Mouse (Mus musculus) forebrain, postnatal 0 days (tissue): ENCODE measurements around the gene Dgkd. TPM values are rescaled to one million over a fixed set of nuclear protein-coding genes. Genes with fewer than 3 reads are reported as not detected.
"Not testable (repeated sequence)": the region's sequence is repeated elsewhere in the genome, so short reads cannot be mapped to it uniquely, and the experiment has no call there.

Source experiments
- ATAC-seq: fragments of 200-750 bp; cut with Nextera tagmentation; 2 replicates; pipeline ENCODE4 v1.8.0; 2017; ENCODE audit warnings: mild to moderate bottlenecking, moderate library complexity
- DNase-seq: peaks from one replicate; pipeline ENCODE4 v3.0.0-alpha.2; 2015
- H3K27ac ChIP-seq: fragments of 300-500 bp; sonication (generic); 2 replicates; pipeline ENCODE4 v1.5.1; 2014; ENCODE audit warnings: low read depth, mild to moderate bottlenecking, antibody characterized with exemption, low read length, moderate library complexity, mixed read lengths
- H3K27me3 ChIP-seq: fragments of 300-500 bp; sonication (generic); 2 replicates; pipeline ENCODE4 v1.6.1; 2014; ENCODE audit warnings: mild to moderate bottlenecking, low read length, mixed read lengths; ENCODE audit not compliant: insufficient read depth
- H3K36me3 ChIP-seq: fragments of 300-500 bp; sonication (generic); 2 replicates; pipeline ENCODE4 v1.6.1; 2014; ENCODE audit warnings: mild to moderate bottlenecking, moderate library complexity; ENCODE audit not compliant: insufficient read depth
- H3K4me1 ChIP-seq: fragments of 300-500 bp; sonication (generic); 2 replicates; pipeline ENCODE4 v1.6.1; 2014; ENCODE audit warnings: antibody characterized with exemption; ENCODE audit not compliant: insufficient read depth
- H3K4me2 ChIP-seq: fragments of 300-500 bp; sonication (generic); 2 replicates; pipeline ENCODE4 v1.6.1; 2014; ENCODE audit warnings: low read depth, mild to moderate bottlenecking, moderate library complexity
- H3K4me3 ChIP-seq: fragments of 300-500 bp; sonication (generic); 2 replicates; pipeline ENCODE4 v1.5.1; 2014; ENCODE audit warnings: low read depth, low read length, mixed read lengths
- H3K9ac ChIP-seq: fragments of 300-500 bp; sonication (generic); 2 replicates; pipeline ENCODE4 v1.6.1; 2014; ENCODE audit warnings: mild to moderate bottlenecking
- H3K9me3 ChIP-seq: fragments of 300-500 bp; sonication (generic); 2 replicates; pipeline ENCODE4 v1.6.1; 2016; ENCODE audit warnings: low read length
- CTCF ChIP-seq: sonication (generic); IDR thresholded peaks from 2 replicates; pipeline ENCODE4 v1.5.1; 2016; ENCODE audit warnings: antibody characterized with exemption, control low read depth, low read depth
- WGBS: fragments of 180-500 bp; shearing (Covaris S2); extraction: QIAGEN DNeasy Blood & Tissue Kit; methylation state at CpG from one replicate; pipeline ENCODE4 v1.1.7; 2014; 5-methylcytosine and 5-hydroxymethylcytosine counted together
- polyA plus RNA-seq: library from polyadenylated mRNA; unstranded; fragments of >200 nt; fragmentation: Nextera tagmentation; extraction: Ambion mirVana; gene quantifications from 2 replicates; pipeline ENCODE4 v1.2.1, GENCODE M21; 2015
- total RNA-seq: library from RNA; depleted of rRNA; stranded (reverse); fragments of >200 nt; gene quantifications from 2 replicates; pipeline ENCODE4 v1.2.3, GENCODE M21; 2014

The Dgkd gene
- total and polyA plus RNA-seq, 2 experiments from 2014 or later: 37.1 to 80.4 TPM

DNA sequence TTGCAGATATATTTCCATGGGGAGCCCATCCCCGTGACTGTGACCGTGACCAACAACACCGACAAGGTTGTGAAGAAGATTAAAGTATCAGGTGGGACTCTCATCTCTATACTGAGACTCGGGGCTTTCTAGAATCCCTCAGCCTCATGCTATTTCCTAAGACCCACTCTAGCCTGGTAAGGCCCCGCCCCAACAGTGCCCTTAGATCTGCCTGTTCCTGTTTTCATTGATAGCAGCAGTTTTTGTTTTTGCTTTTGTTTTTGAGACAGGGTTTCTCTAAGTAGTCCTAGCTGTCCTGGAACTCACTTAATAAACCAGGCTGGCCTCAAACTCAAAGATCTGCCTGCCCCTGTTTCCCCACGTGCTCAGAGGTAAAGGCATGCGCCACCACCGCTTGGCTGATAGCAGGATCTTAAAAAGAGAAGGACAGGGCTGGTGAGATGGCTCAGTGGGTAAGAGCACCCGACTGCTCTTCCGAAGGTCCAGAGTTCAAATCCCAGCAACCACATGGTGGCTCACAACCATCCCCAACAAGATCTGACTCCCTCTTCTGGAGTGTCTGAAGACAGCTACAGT lies 28.6 kb upstream of the Dgkd start:
- TF ChIP-seq CTCF: no peak
- H3K36me3 ChIP-seq: no peaks in the 10 kb centered on the region
- WGBS: 91% methylated on average over 10 of the region's 10 CpGs

DNA sequence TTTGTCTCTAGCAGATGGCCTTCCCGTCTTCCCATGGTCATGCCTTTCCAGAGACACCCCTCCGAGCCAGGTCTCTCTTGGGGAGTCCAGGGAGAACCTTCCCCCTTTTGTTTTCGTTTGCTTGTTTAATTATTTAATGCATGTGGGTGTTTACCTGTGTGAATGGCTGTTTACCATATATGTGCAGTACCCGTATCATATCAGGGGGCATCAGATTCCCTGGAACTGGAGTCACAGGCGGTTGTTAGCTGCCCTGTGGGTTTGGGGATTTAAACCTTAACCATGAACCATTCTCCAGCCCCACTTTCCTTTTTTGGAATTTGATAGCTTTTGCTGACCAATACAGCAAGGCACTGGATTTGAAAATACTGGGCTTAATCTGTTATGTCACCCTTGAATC lies 27.8 kb upstream of the Dgkd start:
- H3K27ac ChIP-seq: no peak overlapping the region
- no peaks in the 10 kb centered on the region for H3K27me3 ChIP-seq
- DNase-seq (no peak), ATAC-seq (no peak)
- H3K4me3 ChIP-seq: no peak overlapping the region
- H3K36me3 ChIP-seq: no peaks in the 10 kb centered on the region
- H3K4me2 ChIP-seq: no peak overlapping the region
- no peak overlapping the region for H3K9ac ChIP-seq
- no peaks in the 10 kb centered on the region for H3K9me3 ChIP-seq
- WGBS: 83% methylated on average over 5 of the region's 5 CpGs
- no peak for TF ChIP-seq CTCF
- no peaks in the 10 kb centered on the region for H3K4me1 ChIP-seq

More for the DNA sequence above, 28.6 kb upstream of the Dgkd start:
- Histone ChIP-seq H3K4me3 (no peak overlapping the region), H3K9me3 (no peaks in the 10 kb centered on the region), H3K27me3 (no peaks in the 10 kb centered on the region), H3K4me2 (no peak overlapping the region), H3K9ac (no peak overlapping the region), H3K4me1 (no peaks in the 10 kb centered on the region), H3K27ac (no peak overlapping the region)
- no peak for DNase-seq
- ATAC-seq: no peak

DNA sequence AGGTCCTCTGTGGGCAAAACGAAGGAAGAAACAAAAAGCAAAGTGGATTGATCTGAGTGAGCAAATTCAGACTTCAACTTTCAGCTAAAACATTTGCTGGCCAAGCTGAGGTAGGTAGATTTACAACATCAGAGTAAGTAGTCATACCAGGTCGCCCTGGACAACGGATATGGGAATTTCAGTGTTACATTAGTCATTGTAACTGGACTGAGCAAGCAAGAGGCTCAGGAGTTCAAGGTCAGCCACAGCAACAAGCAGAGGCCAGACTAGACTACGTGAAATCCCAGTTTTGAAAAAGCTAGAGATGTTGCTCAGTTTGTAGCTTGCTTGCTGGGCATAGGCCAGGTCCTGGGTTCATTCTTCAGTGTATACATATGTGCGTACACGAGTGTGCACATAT lies 27.1 kb upstream of the Dgkd start:
- H3K36me3 ChIP-seq: no peaks in the 10 kb centered on the region
- no peak overlapping the region for H3K9ac ChIP-seq
- H3K27me3 ChIP-seq: no peaks in the 10 kb centered on the region
- WGBS: 86% methylated on average over 6 of the region's 6 CpGs
- DNase-seq (no peak), ATAC-seq (no peak)
- no peak overlapping the region for H3K27ac ChIP-seq
- H3K9me3 ChIP-seq: no peaks in the 10 kb centered on the region
- no peak for TF ChIP-seq CTCF
- no peak overlapping the region for H3K4me2 ChIP-seq
- no peaks in the 10 kb centered on the region for H3K4me1 ChIP-seq
- H3K4me3 ChIP-seq: no peak overlapping the region

DNA sequence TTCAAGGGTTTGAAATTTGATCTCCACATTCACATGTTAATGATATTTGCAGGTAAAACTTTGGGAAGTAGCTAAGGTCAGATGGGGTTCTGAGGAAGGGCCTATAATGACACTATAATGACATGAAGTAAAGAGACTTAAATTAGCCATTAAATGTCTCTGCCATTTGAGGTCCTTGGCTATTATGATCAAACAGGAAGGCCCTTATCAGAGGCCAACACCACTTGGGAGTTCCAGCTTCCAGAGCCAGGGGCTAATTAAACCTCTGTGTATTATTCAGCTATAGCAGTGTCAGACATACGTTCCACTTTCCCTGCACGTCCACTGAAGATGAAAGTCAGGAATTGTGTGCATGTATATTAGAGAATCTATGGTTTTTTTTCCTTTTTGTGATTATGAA lies 26.6 kb upstream of the Dgkd start:
- Histone ChIP-seq H3K36me3 (no peaks in the 10 kb centered on the region), H3K27ac (no peak overlapping the region), H3K27me3 (no peaks in the 10 kb centered on the region), H3K9ac (no peak overlapping the region), H3K4me2 (no peak overlapping the region), H3K4me3 (no peak overlapping the region), H3K4me1 (no peaks in the 10 kb centered on the region), H3K9me3 (no peaks in the 10 kb centered on the region)
- 54% methylated on average over 2 of the region's 2 CpGs for WGBS
- no peak for DNase-seq
- no peak for TF ChIP-seq CTCF
- ATAC-seq: no peak

DNA sequence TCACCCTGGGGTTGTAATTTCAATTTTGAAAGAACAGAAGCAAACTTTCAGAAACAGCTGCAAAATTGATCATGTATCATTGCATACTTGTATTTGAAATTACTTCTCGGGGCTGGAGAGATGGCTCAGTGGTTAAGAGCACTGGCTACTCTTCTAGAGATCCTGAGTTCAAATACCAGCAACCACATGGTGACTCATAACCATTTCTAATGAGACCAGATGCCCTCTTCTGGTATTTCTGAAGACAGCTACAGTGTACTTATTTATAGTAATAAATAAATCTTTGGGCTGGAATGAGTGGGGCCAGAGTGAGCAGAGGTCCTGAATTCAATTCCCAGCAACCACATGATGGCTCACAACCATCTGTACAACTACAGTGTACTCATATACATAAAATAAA lies 25.6 kb upstream of the Dgkd start:
- WGBS: 86% methylated on average over 1 of the region's 1 CpGs
- not testable (repeated sequence) for DNase-seq, ATAC-seq, H3K27me3 ChIP-seq, H3K4me2 ChIP-seq, H3K4me1 ChIP-seq, H3K27ac ChIP-seq, H3K4me3 ChIP-seq, H3K9ac ChIP-seq, H3K9me3 ChIP-seq, H3K36me3 ChIP-seq

DNA sequence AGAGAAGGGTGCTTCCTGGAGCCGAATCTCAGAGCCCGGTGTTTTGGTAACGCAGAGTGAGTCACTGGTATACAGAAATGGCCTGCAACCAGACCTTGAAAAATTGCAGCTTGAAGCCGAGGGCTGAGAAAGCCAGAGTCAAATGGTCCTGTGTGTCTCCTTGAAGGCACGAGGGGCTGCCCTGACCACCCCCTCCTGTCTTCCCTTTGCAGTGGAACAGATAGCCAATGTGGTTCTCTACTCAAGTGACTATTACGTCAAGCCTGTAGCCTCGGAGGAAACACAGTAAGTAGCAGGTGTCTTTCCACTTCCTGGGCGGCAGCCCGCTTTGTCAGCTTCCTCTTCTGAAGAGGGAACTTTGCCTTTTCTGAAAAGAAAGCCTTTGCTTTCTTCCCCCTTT lies 24.9 kb upstream of the Dgkd start:
- DNase-seq (no peak), ATAC-seq (no peak)
- no peaks in the 10 kb centered on the region for H3K27me3 ChIP-seq
- H3K9ac ChIP-seq: no peak overlapping the region
- H3K36me3 ChIP-seq: no peaks in the 10 kb centered on the region
- WGBS: 80% methylated on average over 9 of the region's 9 CpGs
- no peaks in the 10 kb centered on the region for H3K4me1 ChIP-seq
- no peak for TF ChIP-seq CTCF
- no peak overlapping the region for H3K27ac ChIP-seq
- no peaks in the 10 kb centered on the region for H3K9me3 ChIP-seq
- H3K4me2 ChIP-seq: no peak overlapping the region
- no peak overlapping the region for H3K4me3 ChIP-seq

DNA sequence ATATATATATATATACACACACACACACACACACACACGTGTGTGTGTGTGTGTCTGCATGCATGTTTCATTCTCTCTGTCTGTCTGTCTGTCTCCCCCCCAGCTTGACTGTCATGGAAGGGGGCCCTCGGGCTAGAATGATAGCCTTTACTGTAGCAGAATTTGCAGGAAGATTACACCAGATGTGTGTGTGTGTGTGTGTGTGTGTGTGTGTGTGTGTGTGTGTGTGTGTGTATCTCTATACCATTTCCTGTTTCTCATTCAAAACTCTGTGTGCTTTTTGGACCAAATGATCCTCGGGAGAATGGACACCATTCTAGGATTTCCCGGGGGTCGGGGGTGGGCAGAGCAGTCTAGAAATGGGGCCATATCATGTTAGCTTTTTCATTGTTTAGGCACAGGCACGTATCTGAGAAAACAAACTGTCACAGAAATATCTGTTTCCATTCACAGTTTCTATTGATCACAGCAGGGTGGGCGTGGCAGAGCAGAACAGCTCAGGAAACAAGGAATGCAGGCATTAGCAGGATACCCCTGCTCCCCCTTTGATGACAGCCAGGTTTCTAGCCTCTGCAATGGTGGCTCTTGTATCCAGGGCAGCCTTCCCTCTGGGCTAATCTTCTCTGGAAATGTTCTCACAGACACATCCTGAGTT lies 24.0 kb upstream of the Dgkd start:
- H3K9ac ChIP-seq: no peak overlapping the region
- WGBS: 48% methylated on average over 7 of the region's 7 CpGs
- H3K4me2 ChIP-seq: no peak overlapping the region
- no peaks in the 10 kb centered on the region for H3K27me3 ChIP-seq
- DNase-seq (no peak), ATAC-seq (no peak)
- no peaks in the 10 kb centered on the region for H3K36me3 ChIP-seq
- H3K4me1 ChIP-seq: no peaks in the 10 kb centered on the region
- no peak overlapping the region for H3K4me3 ChIP-seq
- no peak overlapping the region for H3K27ac ChIP-seq
- H3K9me3 ChIP-seq: no peaks in the 10 kb centered on the region
- no peak for TF ChIP-seq CTCF
